Mouse (Mus musculus) kidney, postnatal 10 days (tissue): Measurements from ENCODE around the gene Appbp2.
A peak's percentile ranks its signal among the peaks of the same experiment; 100 is the strongest.

ENCODE experiments used
- DNase-seq: peaks from one replicate; pipeline ENCODE4 v3.0.0; 2021; ENCODE audit warnings: mixed read lengths

Appbp2 gene

GRCm38 (mm10) chr11:85234990-85235841 is at the start of gene Appbp2:
Gene Appbp2 (minus strand): TSS chr11:85235130.
- DNase-seq, result peak; percentile 96

- no peak for DNase-seq
These were observed 46.4 kb upstream of the Appbp2 start for GRCm38 (mm10) chr11:85281219-85281878.

GRCm38 (mm10) chr11:85278175-85278574 is 43.2 kb upstream of the Appbp2 start:
- no peak for DNase-seq

GRCm38 (mm10) chr11:85277609-85278008 is 42.7 kb upstream of the Appbp2 start:
- no peak for DNase-seq

- DNase-seq, result no peak
These were observed 40.2 kb upstream of the Appbp2 start for GRCm38 (mm10) chr11:85275151-85275550.

- peak; percentile 22 for DNase-seq
These were observed 38.4 kb upstream of the Appbp2 start for GRCm38 (mm10) chr11:85273299-85273698.

GRCm38 (mm10) chr11:85270631-85271030 is 35.7 kb upstream of the Appbp2 start:
- peak; percentile 71 for DNase-seq

- no peak for DNase-seq
These were observed 32.5 kb upstream of the Appbp2 start for GRCm38 (mm10) chr11:85267393-85267792.

GRCm38 (mm10) chr11:85264635-85265034 is 29.7 kb upstream of the Appbp2 start:
- DNase-seq, result peak; percentile 57

- peak; percentile 89 for DNase-seq
These were observed 26.3 kb upstream of the Appbp2 start for GRCm38 (mm10) chr11:85261192-85261591.

- no peak for DNase-seq
These were observed 24.0 kb upstream of the Appbp2 start for GRCm38 (mm10) chr11:85258966-85259365.

- no peak for DNase-seq
These were observed 20.6 kb upstream of the Appbp2 start for GRCm38 (mm10) chr11:85255471-85256027.

- no peak for DNase-seq
These were observed 18.7 kb upstream of the Appbp2 start for GRCm38 (mm10) chr11:85253641-85254040.

- DNase-seq, result no peak
These were observed 18.1 kb upstream of the Appbp2 start for GRCm38 (mm10) chr11:85253006-85253405.

- DNase-seq, result no peak
These were observed 17.0 kb upstream of the Appbp2 start for GRCm38 (mm10) chr11:85251955-85252354.

GRCm38 (mm10) chr11:85250467-85250866 is 15.5 kb upstream of the Appbp2 start:
- DNase-seq, result no peak

- no peak for DNase-seq
These were observed 14.4 kb upstream of the Appbp2 start for GRCm38 (mm10) chr11:85249338-85249737.

GRCm38 (mm10) chr11:85248151-85248550 is 13.2 kb upstream of the Appbp2 start:
- DNase-seq, result no peak

- no peak for DNase-seq
These were observed 6.3 kb upstream of the Appbp2 start for GRCm38 (mm10) chr11:85241226-85241625.

- no peak for DNase-seq
These were observed 5.3 kb upstream of the Appbp2 start for GRCm38 (mm10) chr11:85240211-85240610.

GRCm38 (mm10) chr11:85234363-85234989 is 454 bp downstream of the Appbp2 start:
- DNase-seq, result peak; percentile 91

- DNase-seq, result peak; percentile 27
These were observed 1.2 kb downstream of the Appbp2 start for GRCm38 (mm10) chr11:85233676-85234210.

GRCm38 (mm10) chr11:85223248-85223647 is 11.7 kb downstream of the Appbp2 start:
- no peak for DNase-seq
